Mouse (Mus musculus) limb, embryonic 11.5 days (tissue): ENCODE data around the gene Rnf220. TPM values are rescaled to one million over a fixed set of nuclear protein-coding genes. Genes with fewer than 3 reads are reported as not detected.
A peak's percentile ranks its signal among the peaks of the same experiment; 100 is the strongest.

Experiments used
- ATAC-seq: fragments of 200-750 bp; cut with Nextera tagmentation; 2 replicates; pipeline ENCODE4 v1.8.0; 2017; ENCODE audit warnings: low read depth; ENCODE audit not compliant: insufficient number of reproducible peaks, low FRiP score, low TSS enrichment
- DNase-seq: peaks from one replicate; pipeline ENCODE4 v3.0.0-alpha.2; 2015; ENCODE audit warnings: low spot score
- H3K27ac ChIP-seq: fragments of 300-500 bp; sonication (generic); replicated peaks from 2 replicates; pipeline ENCODE4 v1.5.1; 2014; ENCODE audit warnings: low read depth, mild to moderate bottlenecking, low read length
- H3K27me3 ChIP-seq: fragments of 300-500 bp; sonication (generic); 2 replicates; pipeline ENCODE4 v1.6.1; 2014; ENCODE audit warnings: mild to moderate bottlenecking, low read length, mixed read lengths; ENCODE audit not compliant: control insufficient read depth, insufficient read depth
- H3K36me3 ChIP-seq: fragments of 300-500 bp; sonication (generic); 2 replicates; pipeline ENCODE4 v1.6.1; 2014; ENCODE audit warnings: mild to moderate bottlenecking, low read length, moderate library complexity, mixed read lengths; ENCODE audit not compliant: control insufficient read depth, insufficient read depth
- H3K4me1 ChIP-seq: fragments of 300-500 bp; sonication (generic); 2 replicates; pipeline ENCODE4 v1.6.1; 2014; ENCODE audit warnings: low read length, mixed read lengths; ENCODE audit not compliant: control insufficient read depth, insufficient read depth
- H3K4me2 ChIP-seq: fragments of 300-500 bp; sonication (generic); 2 replicates; pipeline ENCODE4 v1.6.1; 2014; ENCODE audit warnings: low read depth, mild to moderate bottlenecking, moderate library complexity; ENCODE audit not compliant: severe bottlenecking
- H3K4me3 ChIP-seq: fragments of 300-500 bp; sonication (generic); 2 replicates; pipeline ENCODE4 v1.5.1; 2014; ENCODE audit warnings: low read depth, low read length
- H3K9ac ChIP-seq: fragments of 300-500 bp; sonication (generic); 2 replicates; pipeline ENCODE4 v1.6.1; 2014; ENCODE audit warnings: mild to moderate bottlenecking, low read length
- H3K9me3 ChIP-seq: fragments of 300-500 bp; sonication (generic); 2 replicates; pipeline ENCODE4 v1.6.1; 2016; ENCODE audit warnings: low read length; ENCODE audit not compliant: control insufficient read depth
- WGBS: fragments of 180-500 bp; shearing (Covaris S2); extraction: QIAGEN DNeasy Blood & Tissue Kit; methylation state at CpG from one replicate; pipeline ENCODE4 v1.1.7; 2014; 5-methylcytosine and 5-hydroxymethylcytosine counted together
- polyA plus RNA-seq: library from polyadenylated mRNA; unstranded; fragments of >200 nt; fragmentation: Nextera tagmentation; extraction: Ambion mirVana; gene quantifications from 2 replicates; pipeline ENCODE4 v1.2.1, GENCODE M21; 2014

Gene Rnf220
- polyA plus RNA-seq, 1 experiment from 2014 or later: 69.8 TPM

- no peak for DNase-seq
Observed at GRCm38 (mm10) chr4:117438919-117439318, 57.9 kb downstream of the Rnf220 start.

GRCm38 (mm10) chr4:117438064-117438463 is 58.8 kb downstream of the Rnf220 start:
- H3K4me3 ChIP-seq: no peak overlapping the region
- H3K4me1 ChIP-seq: 0 out of 2 replicates have a peak, but pooled peaks cover 3% of the 10 kb centered on the region
- no peaks in the 10 kb centered on the region for H3K36me3 ChIP-seq
- ATAC-seq (no peak), DNase-seq (no peak)
- no peak overlapping the region for H3K4me2 ChIP-seq
- no peaks in the 10 kb centered on the region for H3K9me3 ChIP-seq
- 87% methylated on average over 14 of the region's 14 CpGs for WGBS
- no peak overlapping the region for H3K9ac ChIP-seq
- no peaks in the 10 kb centered on the region for H3K27me3 ChIP-seq
- no peak overlapping the region for H3K27ac ChIP-seq

More at GRCm38 (mm10) chr4:117438919-117439318, 57.9 kb downstream of the Rnf220 start:
- no peak for ATAC-seq
- no peaks in the 10 kb centered on the region for H3K9me3 ChIP-seq
- no peak overlapping the region for H3K4me2 ChIP-seq
- no peak overlapping the region for H3K9ac ChIP-seq
- H3K27me3 ChIP-seq: no peaks in the 10 kb centered on the region
- no peaks in the 10 kb centered on the region for H3K36me3 ChIP-seq
- 0 out of 2 replicates have a peak, but pooled peaks cover 3% of the 10 kb centered on the region for H3K4me1 ChIP-seq
- H3K4me3 ChIP-seq: no peak overlapping the region
- no peak overlapping the region for H3K27ac ChIP-seq
- WGBS: 84% methylated on average over 3 of the region's 3 CpGs

- Histone ChIP-seq H3K9me3 (no peaks in the 10 kb centered on the region), H3K4me3 (no peak overlapping the region), H3K27me3 (no peaks in the 10 kb centered on the region), H3K27ac (no peak overlapping the region), H3K4me1 (0 out of 2 replicates have a peak, but pooled peaks cover 3% of the 10 kb centered on the region), H3K9ac (no peak overlapping the region), H3K36me3 (no peaks in the 10 kb centered on the region), H3K4me2 (no peak overlapping the region; the same call in 1 of the 2 replicates)
- WGBS: 21% methylated on average over 14 of the region's 14 CpGs
- DNase-seq (peak; percentile 60), ATAC-seq (no peak)
Observed at GRCm38 (mm10) chr4:117436995-117437660, 59.7 kb downstream of the Rnf220 start.

- no peaks in the 10 kb centered on the region for H3K9me3 ChIP-seq
- no peaks in the 10 kb centered on the region for H3K36me3 ChIP-seq
- H3K4me2 ChIP-seq: no peak overlapping the region
- 25% methylated on average over 8 of the region's 8 CpGs for WGBS
- ATAC-seq: peak; percentile 60; the same call in 1 of the 2 replicates
- no peak overlapping the region for H3K9ac ChIP-seq
- H3K4me3 ChIP-seq: no peak overlapping the region
- no peaks in the 10 kb centered on the region; the same call in 1 of the 2 replicates for H3K27me3 ChIP-seq
- 0 out of 2 replicates have a peak, but pooled peaks cover 3% of the 10 kb centered on the region for H3K4me1 ChIP-seq
- H3K27ac ChIP-seq: no peak overlapping the region; the same call in 1 of the 2 replicates
- DNase-seq: no peak
Observed at GRCm38 (mm10) chr4:117434336-117434735, 62.5 kb downstream of the Rnf220 start.

- WGBS: 74% methylated on average over 9 of the region's 9 CpGs
- H3K9me3 ChIP-seq: no peaks in the 10 kb centered on the region
- no peak overlapping the region for H3K4me2 ChIP-seq
- 0 out of 2 replicates have a peak, but pooled peaks cover 3% of the 10 kb centered on the region for H3K4me1 ChIP-seq
- H3K27me3 ChIP-seq: no peaks in the 10 kb centered on the region; the same call in 1 of the 2 replicates
- no peak overlapping the region for H3K4me3 ChIP-seq
- DNase-seq (no peak), ATAC-seq (no peak)
- no peaks in the 10 kb centered on the region for H3K36me3 ChIP-seq
- no peak overlapping the region for H3K9ac ChIP-seq
- H3K27ac ChIP-seq: no peak overlapping the region
Observed at GRCm38 (mm10) chr4:117429604-117430003, 67.2 kb downstream of the Rnf220 start.

GRCm38 (mm10) chr4:117427540-117427939 is 69.3 kb downstream of the Rnf220 start:
- Histone ChIP-seq H3K4me1 (0 out of 2 replicates have a peak, but pooled peaks cover 3% of the 10 kb centered on the region), H3K9ac (no peak overlapping the region), H3K4me3 (no peak overlapping the region), H3K36me3 (no peaks in the 10 kb centered on the region), H3K9me3 (no peaks in the 10 kb centered on the region), H3K27ac (no peak overlapping the region), H3K4me2 (no peak overlapping the region), H3K27me3 (no peaks in the 10 kb centered on the region; the same call in 1 of the 2 replicates)
- WGBS: 17% methylated on average over 12 of the region's 12 CpGs
- no peak for DNase-seq
- ATAC-seq: no peak

- 89% methylated on average over 7 of the region's 7 CpGs for WGBS
- no peak overlapping the region for H3K4me2 ChIP-seq
- H3K9ac ChIP-seq: no peak overlapping the region
Observed at GRCm38 (mm10) chr4:117421077-117421476, 75.8 kb downstream of the Rnf220 start.

GRCm38 (mm10) chr4:117416827-117417226 is 80.0 kb downstream of the Rnf220 start:
- H3K4me3 ChIP-seq: no peak overlapping the region
- WGBS: 31% methylated on average over 1 of the region's 1 CpGs

More at GRCm38 (mm10) chr4:117421077-117421476, 75.8 kb downstream of the Rnf220 start:
- Histone ChIP-seq H3K27me3 (no peaks in the 10 kb centered on the region), H3K4me3 (no peak overlapping the region), H3K36me3 (0 out of 2 replicates have a peak, but pooled peaks cover 2% of the 10 kb centered on the region), H3K9me3 (no peaks in the 10 kb centered on the region), H3K27ac (no peak overlapping the region), H3K4me1 (no peaks in the 10 kb centered on the region)
- ATAC-seq (no peak), DNase-seq (no peak)

More at GRCm38 (mm10) chr4:117416827-117417226, 80.0 kb downstream of the Rnf220 start:
- 0 out of 2 replicates have a peak, but pooled peaks cover 2% of the 10 kb centered on the region for H3K36me3 ChIP-seq
- no peak for DNase-seq
- no peak overlapping the region for H3K9ac ChIP-seq
- no peak overlapping the region for H3K27ac ChIP-seq
- ATAC-seq: no peak
- no peaks in the 10 kb centered on the region for H3K9me3 ChIP-seq
- no peak overlapping the region for H3K4me2 ChIP-seq
- H3K27me3 ChIP-seq: no peaks in the 10 kb centered on the region
- peaks cover 9% of the 10 kb centered on the region for H3K4me1 ChIP-seq
